Mouse (Mus musculus) adrenal gland, adult 2 months (tissue): ENCODE data around the gene Srp68. TPM values are rescaled to one million over a fixed set of nuclear protein-coding genes. Genes with fewer than 3 reads are reported as not detected.

Source experiments
- DNase-seq: peaks from one replicate; pipeline ENCODE4 v3.0.0; 2021
- polyA plus RNA-seq: library from polyadenylated mRNA; depleted of rRNA; stranded (reverse); fragments of >200 nt; gene quantifications from 2 replicates; pipeline ENCODE4 v1.2.3, GENCODE M21; 2012
- total RNA-seq, 2 experiments: library from RNA; stranded (reverse); gene quantifications; 2 replicates each; pipeline ENCODE4 v1.2.3; 2021

Srp68 gene
- total and polyA plus RNA-seq, 3 experiments = 27.6 to 77.0 (median 70.0) TPM

GRCm38 (mm10) chr11:116247502-116248222 lies 26.4 kb downstream of the Srp68 start:
- DNase-seq = no peak

DNA sequence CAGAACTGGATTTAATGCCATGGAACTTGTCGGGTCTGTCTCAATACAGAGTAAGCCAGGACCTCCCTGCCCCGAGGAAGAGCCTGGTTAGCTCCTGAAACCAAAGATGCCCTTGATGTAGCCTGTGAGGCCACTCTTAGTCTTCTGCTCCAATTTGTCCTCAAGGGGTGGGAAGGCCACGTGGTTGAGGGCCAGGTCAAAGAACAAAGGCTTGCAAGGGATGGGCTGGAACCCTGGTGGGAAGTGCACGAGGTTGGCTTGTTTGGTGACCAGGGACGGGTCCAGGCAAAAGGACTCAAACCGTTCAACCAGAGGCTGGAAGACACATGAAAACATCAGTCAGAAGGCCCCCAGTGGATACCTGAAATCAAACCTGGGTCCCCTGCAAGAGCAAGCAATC lies 28.4 kb downstream of the Srp68 start:
- DNase-seq = no peak

GRCm38 (mm10) chr11:116244580-116244979 lies 29.4 kb downstream of the Srp68 start:
- no peak for DNase-seq

GRCm38 (mm10) chr11:116241744-116242235 lies 32.2 kb downstream of the Srp68 start:
- DNase-seq = no peak

DNA sequence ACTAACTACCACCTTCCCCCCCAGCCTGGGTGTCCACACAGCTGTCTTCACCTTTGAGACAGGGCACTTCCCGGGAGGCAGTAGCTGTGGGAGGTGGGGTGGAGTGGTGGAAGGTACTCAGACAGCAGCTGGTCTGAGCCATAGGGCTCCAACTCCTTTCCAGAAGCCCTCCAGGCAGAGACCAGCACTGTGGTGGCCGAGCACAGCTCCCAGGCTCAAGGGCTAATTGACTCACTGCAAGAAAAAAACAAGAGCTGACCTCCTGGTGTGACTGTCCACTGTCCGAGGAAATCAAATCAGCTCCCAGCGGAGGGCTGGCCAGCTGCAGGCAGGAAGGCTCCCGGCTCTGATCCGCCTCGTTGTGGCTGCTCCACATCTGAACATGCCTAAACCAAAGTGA lies 34.2 kb downstream of the Srp68 start:
- no peak for DNase-seq

DNA sequence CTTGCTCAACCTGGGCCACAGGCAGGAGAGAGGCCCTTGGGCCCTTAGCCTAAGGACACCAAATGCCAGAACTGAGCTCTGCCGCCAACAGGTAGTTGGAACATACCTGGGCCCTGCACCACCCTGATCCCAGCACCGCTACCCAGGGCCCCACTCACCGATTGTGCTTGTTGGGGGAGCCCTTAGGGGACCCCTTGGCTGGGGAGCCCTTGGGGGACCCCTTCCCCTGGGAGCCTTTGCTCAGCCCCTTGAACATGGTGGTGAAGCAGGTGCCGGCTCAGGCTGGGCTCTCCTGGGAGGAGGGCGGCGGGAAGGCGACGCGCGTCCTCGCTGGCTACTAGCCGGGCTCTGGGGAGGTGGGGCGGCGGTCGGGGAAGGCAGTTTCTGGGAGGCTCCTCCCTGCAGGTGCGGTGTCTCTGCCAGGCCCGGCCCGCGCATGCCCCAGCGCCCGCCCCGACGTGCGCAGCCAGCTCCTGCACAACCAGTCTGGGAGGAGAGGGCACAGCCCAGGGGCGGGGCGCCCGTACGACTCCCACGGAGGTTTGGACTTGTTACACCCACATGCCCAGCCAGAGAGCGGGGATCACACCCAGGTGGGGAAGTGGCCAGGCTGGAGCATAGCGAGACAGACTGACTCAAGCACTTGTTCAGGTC lies 36.1 kb downstream of the Srp68 start, which contains the start of gene Evpl:
Evpl (minus strand) TSS at position 336 of the 654 bp plus-strand sequence.
- peak; percentile 64 for DNase-seq

DNA sequence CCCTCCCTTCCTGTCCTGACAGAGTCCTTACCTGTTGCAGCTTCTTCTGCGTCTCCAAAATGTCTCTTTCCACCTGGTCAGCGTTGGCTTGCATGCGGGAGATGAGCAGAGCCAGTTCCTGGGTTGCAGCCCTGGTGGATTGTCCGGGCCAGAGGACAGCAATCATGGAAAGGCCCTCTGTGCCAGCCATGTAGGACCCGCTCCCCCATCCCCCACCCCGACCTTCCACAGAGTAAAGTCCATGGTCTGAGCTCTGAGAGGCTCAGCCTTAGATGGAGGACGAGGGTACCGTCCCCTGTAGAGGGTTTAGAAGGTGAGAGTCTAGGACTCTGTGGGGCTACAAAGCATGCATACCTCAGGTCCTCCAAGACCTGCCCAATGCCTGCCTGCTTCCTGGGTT lies 39.1 kb downstream of the Srp68 start:
- DNase-seq = no peak

DNA sequence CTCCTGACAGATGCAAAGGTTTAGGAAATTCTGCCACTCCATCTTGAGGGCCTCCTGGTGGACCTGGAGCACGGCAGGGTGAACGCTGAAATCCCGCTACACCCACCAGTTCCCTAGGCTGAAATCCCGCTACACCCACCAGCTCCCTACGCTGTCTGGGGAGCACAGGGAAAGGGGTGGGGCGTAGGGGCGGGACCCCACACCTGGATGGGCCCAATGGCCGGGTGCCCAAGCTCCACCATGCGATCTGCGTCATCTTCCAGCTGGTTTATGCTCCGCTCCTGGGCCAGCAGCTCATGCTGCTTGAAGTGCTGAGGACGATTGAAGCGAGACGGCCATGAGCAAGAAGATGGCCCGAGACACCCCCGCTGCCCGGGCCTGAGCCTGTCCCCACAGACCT lies 41.6 kb downstream of the Srp68 start:
- no peak for DNase-seq

- DNase-seq = no peak
Observed at GRCm38 (mm10) chr11:116228699-116229098, 45.3 kb downstream of the Srp68 start.

GRCm38 (mm10) chr11:116226414-116226813 lies 47.6 kb downstream of the Srp68 start:
- peak; percentile 76 for DNase-seq

- no peak for DNase-seq
Observed at GRCm38 (mm10) chr11:116222740-116223059, 51.3 kb downstream of the Srp68 start.

DNA sequence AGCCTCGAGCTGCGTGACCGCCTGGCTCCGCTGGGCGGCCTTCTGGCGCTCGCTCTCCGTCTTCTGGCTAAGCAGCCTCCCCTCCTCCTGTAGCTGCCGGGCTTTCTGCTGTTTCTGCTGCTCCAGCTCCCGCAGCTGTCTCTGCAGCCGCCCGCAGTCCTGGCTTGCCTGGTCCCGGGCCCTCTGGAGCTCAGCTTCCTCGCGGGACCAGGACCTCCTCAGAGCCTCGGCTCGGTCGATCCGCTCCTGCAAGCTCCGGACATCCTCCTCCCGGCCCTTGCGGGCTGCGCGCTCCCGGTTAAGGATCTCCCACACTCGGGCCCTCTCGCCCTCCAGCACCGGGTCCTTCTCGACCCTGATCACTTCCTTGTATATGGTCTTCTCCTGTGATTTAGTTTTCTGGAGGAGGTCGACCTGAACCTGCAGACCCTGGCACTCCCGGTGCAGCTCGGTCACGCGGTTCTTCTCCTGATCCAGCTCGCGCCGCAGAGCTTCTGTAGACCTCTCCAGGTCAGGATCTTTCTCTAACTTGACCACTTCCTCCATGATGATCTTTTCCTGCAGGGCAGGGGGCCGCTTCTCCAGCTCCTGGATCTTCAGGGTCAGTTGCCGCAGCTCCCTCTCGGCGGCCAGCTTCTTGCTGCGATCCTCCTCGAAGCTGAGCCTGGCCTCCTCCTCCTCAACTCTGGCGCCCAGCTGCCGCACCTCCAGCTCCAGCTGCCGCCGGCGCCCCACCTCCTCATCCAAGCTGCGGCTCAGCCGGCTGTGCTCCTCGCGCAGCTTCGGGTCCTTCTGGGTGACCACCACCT lies 51.9 kb downstream of the Srp68 start:
- no peak for DNase-seq

DNA sequence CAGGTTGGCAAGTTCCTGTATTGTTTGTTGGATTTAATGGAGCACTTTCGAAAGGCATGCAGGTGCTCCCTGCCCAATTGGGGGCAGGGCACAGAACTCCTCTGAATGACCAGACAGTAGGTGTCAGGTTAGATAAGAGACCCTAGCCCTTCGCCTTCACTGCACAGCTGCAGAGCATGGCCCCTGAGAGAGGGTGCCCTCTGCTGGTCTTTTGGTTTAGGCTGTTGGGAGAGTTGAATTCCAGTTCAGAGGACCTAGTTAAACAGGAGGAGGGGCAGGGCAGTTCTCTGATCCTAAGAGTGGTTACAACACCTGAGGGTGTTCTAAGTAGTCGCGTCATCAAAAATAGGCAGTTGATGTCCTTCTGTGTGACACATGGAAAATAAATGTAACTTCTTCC lies 54.1 kb downstream of the Srp68 start:
- DNase-seq = peak; percentile 78

GRCm38 (mm10) chr11:116218737-116219400 lies 55.1 kb downstream of the Srp68 start:
- peak; percentile 96 for DNase-seq

- no peak for DNase-seq
Observed at GRCm38 (mm10) chr11:116218263-116218662, 55.8 kb downstream of the Srp68 start.

DNA sequence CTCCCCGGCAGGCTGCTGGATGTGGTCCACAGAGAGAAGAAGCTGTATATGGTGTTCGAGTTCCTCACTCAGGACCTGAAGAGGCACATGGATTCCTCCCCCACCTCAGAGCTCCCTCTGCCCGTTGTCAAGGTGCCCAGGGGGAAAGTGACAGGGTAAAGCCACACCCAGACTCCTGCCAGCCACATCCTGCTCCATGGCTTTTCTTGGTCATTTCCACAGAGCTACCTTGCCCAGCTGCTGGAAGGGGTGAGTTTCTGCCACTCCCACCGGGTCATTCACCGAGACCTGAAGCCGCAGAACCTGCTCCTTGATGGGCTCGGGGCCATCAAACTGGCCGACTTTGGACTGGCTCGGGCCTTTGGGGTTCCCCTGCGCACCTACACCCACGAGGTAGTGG lies 57.5 kb downstream of the Srp68 start:
- DNase-seq = no peak

GRCm38 (mm10) chr11:116215991-116216390 lies 58.0 kb downstream of the Srp68 start:
- DNase-seq = no peak

- DNase-seq = no peak
Observed at GRCm38 (mm10) chr11:116215181-116215580, 58.8 kb downstream of the Srp68 start.

DNA sequence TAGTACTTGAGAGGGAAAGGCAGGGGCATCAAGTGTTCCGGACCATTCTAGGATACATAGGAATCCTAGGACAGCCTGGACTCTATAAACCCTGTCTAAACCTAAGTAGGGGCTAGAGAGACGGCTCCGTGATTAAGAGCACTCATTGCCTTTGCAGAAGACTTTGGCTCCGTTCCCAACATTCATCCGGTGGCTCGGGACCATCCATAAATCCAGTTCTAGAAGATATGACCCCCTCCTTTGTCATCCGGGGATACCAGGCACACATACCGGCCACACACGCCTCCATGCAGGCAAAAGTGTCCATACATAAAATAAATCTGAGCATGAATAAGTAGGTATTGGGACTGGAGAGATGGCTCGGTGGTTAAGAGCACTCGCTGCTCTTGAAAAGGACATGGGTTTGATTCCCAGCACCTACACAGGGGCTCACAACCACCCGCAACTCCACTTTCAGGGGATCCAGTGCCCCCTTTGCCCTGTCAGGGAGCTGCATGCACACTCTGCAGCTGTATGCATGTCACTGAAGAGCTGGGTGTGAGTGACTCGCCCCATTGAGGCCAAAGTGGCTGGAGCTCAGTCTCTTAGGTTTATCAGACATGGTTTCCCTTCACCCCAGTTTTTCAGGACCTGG lies 60.0 kb downstream of the Srp68 start:
- no peak for DNase-seq

- DNase-seq = no peak
Observed at GRCm38 (mm10) chr11:116212847-116213246, 61.2 kb downstream of the Srp68 start.

GRCm38 (mm10) chr11:116210696-116211095 lies 63.3 kb downstream of the Srp68 start:
- no peak for DNase-seq

- no peak for DNase-seq
Observed at GRCm38 (mm10) chr11:116209257-116209656, 64.8 kb downstream of the Srp68 start.
